Mouse (Mus musculus) right cerebral cortex, adult 18-20 months (tissue): ENCODE measurements around the gene Smim14.
A peak's percentile ranks its signal among the peaks of the same experiment; 100 is the strongest.
"Not testable (repeated sequence)": the region's sequence is repeated elsewhere in the genome, so short reads cannot be mapped to it uniquely, and the experiment has no call there.

Experiments
- DNase-seq: peaks from one replicate; pipeline ENCODE4 v3.0.0; 2022; ENCODE audit warnings: mixed read lengths

Smim14 gene

GRCm38 (mm10) chr5:65521803-65522202 lies 15.2 kb downstream of the Smim14 start:
- no peak for DNase-seq

GRCm38 (mm10) chr5:65514635-65515278 lies 22.2 kb downstream of the Smim14 start:
- no peak for DNase-seq

DNA sequence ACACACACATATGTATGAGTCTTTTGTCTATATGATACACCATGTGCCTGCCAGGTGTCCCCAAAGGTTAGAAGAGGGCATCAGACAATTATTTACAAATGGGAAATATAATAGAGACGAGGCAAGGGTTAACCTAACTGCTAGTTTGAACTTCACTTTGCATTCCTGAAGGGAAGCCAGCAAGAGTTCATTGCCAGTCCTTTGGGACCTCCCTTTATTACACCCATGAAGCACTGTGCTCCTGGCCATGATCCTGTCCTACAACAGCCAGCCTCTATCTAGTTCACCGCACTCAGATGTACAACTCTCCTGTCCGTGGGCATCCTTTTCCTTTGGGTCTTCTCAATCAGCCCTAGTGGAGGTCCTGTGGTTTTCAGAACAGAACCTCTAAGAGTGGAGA lies 23.5 kb downstream of the Smim14 start:
- no peak for DNase-seq

- DNase-seq = no peak
These were observed 28.6 kb downstream of the Smim14 start for GRCm38 (mm10) chr5:65508395-65508794.

- no peak for DNase-seq
These were observed 31.2 kb downstream of the Smim14 start for GRCm38 (mm10) chr5:65505786-65506185.

- DNase-seq = no peak
These were observed 35.6 kb downstream of the Smim14 start for GRCm38 (mm10) chr5:65501407-65501806.

- DNase-seq = no peak
These were observed 36.8 kb downstream of the Smim14 start for GRCm38 (mm10) chr5:65500231-65500630.

GRCm38 (mm10) chr5:65492716-65493531 lies 44.1 kb downstream of the Smim14 start, which contains the start of gene Gm43552:
Gene Gm43552 (minus strand): TSS chr5:65492833.
- peak; percentile 97 for DNase-seq

DNA sequence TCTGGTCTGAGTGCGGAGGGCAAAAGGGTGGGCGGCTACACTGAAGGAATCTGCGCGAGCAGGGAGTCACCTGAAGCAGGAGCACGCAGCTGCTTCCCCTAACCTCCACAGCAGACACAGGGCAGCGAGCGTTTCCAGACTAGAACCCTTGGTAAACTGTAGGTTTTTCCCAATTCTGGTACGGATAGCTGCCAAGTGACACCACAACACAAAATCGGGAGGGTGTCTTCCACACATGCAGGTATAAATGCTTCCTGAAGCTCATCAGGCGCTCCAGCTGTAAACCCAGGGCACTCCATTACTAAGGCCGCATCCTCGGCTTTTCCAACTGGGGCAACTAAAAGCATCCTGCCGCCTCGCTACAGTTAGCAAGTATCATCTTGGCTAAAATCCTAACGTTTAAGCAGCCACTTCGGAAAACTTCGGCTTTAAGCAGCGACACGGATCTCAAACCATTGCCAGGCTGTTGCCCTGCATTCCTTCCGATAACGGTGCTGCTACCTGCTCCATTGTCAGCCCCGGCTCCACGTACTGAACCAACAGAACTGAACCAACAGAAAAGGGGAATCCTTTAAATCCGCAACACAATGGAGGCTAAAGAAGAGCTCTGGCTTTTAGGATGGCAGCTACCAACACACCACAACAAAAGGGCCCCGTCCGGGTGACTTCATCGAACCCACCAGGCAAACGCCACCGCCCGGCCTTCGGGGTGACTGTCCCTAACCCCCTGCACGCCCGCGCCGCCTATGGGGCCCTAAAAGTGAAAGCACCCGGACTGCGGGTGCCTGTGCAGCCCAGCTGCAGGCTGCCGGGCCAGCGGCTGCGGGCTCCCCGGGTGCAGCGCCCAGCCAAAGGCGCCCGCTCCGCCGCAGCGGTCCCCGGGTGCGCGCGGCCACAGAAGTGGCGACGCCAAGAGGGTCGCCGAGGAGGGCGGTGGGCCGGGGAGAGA lies 44.9 kb downstream of the Smim14 start:
- DNase-seq = peak; percentile 67

- DNase-seq = no peak
These were observed 47.2 kb downstream of the Smim14 start for GRCm38 (mm10) chr5:65489830-65490229.

DNA sequence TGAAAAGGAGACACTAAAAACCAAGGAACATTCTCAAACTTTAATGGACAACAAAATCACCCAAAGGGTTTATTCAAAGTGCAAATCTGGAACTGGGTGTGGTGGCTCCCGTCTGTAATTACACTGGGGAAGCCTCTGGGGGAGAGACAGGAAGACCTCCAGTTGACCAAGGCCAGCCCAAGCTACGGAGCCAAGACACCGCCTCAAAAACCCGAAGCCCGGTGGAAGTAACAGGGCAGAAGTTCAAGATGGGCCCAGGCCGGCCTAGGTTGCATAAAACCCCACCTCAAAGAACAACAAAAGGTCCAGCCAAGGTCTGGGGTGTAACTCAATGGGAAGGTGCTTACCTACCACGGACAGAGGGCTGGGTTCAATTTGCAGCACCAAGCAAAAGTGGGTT lies 48.3 kb downstream of the Smim14 start:
- DNase-seq = no peak

DNA sequence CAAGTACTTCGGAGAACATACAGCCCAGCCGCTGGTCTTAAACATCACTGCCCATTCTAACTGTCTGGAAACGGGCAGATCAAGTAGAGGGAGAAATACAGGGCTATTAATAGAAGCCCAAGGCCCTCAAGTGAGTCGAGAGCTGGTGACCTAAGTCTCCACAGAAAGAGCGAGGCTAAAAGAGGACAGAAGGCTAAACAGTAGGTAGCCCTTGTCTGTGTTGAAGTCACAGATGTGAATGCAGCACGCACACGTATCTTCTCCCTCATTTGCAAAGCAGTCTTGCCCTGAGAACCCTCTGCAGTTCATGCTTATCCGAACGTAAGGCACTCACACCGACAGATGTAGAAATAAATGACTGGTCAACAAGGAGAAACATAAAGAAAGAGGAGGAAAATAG lies 49.6 kb downstream of the Smim14 start:
- DNase-seq = no peak

GRCm38 (mm10) chr5:65486514-65486913 lies 50.5 kb downstream of the Smim14 start:
- no peak for DNase-seq

DNA sequence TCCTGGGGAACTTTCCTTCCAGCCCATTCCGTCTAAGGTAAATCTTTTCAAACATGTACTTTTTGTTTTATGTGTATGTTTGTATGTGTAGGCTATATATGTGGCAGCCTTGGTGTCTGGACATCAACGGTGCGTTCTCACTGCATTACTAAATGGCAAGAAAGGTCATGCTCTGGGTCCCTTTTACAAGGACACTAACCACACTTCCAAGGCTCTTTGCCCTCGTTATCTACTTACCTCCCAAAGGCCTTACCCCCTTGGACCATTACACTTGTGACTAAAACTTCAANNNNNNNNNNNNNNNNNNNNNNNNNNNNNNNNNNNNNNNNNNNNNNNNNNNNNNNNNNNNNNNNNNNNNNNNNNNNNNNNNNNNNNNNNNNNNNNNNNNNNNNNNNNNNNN lies 54.0 kb downstream of the Smim14 start:
- no peak for DNase-seq

GRCm38 (mm10) chr5:65480511-65480910 lies 56.5 kb downstream of the Smim14 start:
- DNase-seq = no peak

DNA sequence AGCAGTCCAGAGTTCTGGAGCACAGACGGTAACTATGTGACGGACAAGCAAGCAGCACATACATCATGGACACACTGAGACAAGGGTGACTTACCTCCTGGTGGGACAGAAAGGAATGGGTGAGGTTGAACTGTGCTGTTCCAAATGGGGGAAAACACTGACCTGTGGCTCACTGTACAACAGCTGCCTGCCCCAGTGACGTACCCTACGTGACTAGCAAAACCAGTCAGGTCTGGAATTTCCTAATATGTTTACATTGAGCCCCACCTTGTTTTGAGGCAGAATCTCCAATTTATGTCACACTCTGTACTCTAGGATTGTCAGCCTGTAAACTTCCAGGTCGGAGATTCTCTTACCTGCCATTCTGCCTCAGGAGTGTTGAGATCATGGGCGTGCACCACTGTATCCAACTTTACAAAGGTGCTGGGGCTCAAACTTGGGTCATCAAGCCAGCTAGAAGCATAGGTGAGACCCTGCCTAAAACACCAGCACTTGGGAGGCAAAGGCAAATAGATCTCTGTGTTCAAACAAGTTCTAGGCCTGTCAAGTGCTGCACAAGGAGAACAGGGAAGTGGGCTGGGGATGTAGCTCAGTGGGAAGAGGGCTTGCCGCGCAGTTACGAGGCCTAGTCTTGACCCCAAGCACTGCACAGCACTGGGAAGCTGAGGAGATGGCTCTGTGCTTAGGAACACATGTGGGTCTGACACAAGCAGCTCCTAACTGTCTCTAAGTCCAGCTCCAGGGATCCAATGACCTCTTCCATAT lies 57.1 kb downstream of the Smim14 start:
- no peak for DNase-seq

GRCm38 (mm10) chr5:65478224-65478623 lies 58.8 kb downstream of the Smim14 start:
- DNase-seq = no peak

GRCm38 (mm10) chr5:65476739-65477138 lies 60.2 kb downstream of the Smim14 start:
- DNase-seq = not testable (repeated sequence)

- no peak for DNase-seq
These were observed 61.2 kb downstream of the Smim14 start for GRCm38 (mm10) chr5:65475806-65476205.

DNA sequence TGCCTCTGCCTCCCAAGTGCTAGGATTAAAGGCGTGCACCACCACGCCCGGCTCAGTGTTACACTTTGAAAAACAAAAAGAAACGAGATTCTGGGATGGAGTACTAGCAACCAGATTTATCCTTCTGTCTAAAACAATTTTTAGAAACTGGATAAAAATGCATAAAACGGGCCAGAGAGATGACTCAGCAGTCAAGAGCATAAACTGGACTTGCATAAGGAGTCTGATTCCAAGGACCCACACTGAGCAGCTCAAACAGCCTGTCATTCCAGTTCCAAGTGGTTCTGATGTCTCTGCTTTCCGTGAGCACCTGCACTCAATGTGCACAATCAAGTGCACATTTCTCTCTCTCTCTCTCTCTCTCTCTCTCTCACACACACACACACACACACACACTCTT lies 67.2 kb downstream of the Smim14 start:
- peak; percentile 68 for DNase-seq

DNA sequence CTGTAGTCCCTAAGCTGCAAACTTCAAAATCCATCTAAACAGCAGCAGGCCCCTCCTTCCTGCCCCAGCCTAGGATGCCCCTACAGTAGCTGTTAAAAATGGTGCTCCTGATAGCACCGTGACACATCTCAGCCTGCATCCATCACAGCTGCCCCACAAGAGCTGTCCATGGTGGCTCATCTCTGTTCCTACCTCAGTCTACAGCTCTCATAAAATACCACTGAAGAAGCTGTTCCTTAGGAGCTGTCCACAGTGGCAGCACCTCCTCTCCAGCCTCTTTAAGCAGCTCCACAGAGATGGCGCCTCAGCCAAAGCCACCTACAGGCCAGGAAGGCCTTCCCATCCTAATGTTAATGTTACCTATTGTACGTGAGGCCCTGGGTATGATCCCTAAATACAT lies 70.1 kb downstream of the Smim14 start:
- DNase-seq = no peak

- DNase-seq = no peak
These were observed 76.6 kb downstream of the Smim14 start for GRCm38 (mm10) chr5:65460361-65460760.
